Mouse (Mus musculus) left cerebral cortex, adult 11 months (tissue): ENCODE results near the gene Slc44a3.

Source experiments
- DNase-seq: peaks from one replicate; pipeline ENCODE4 v3.0.0; 2022; ENCODE audit warnings: low spot score

Slc44a3 gene

DNA sequence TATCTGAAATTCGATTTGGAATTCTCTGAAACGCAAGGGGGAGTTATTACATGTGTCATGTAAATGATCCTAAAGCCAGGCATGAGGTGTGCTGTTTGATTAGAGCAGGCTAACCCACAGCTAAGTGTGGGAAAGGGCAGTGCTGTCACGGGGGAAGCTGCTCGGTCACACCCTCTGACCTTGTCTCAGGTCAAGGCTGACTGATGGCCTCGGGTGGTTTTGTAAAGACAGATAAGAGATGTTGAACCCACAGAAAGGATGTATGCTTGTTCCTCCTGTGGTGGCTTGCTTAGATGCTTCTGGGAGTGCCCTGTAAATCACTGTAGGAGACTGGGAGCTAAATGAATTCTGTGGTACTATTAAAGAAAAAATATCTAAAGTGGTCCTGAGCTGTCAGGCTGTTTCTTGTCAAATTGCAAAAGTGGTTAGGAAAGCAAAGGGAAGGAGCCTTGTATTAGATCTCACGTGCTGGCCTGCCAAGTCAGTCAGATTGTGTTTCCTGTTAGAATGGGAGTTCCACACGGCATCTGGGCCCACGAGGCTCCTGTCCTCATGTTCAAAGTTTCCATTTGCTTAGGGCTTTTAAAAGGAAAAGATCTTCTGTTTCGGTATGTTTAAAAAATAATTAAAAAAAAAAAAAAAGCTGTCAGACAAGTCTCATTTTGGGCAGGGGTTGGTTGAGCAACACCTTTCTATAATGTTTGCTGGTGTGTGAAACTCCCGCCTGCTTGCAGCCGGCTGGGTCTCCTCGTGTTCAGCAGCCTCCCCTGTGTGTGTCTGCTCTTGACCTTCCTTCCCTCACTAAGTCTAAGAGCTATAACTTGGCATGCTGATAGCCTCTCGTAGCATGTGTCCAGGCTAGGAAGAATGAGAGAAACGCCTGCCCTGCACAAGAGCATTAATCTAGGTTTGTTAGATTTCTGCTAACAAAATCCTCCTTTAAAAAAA, 73.4 kb downstream of the Slc44a3 start:
- no peak for DNase-seq

DNA sequence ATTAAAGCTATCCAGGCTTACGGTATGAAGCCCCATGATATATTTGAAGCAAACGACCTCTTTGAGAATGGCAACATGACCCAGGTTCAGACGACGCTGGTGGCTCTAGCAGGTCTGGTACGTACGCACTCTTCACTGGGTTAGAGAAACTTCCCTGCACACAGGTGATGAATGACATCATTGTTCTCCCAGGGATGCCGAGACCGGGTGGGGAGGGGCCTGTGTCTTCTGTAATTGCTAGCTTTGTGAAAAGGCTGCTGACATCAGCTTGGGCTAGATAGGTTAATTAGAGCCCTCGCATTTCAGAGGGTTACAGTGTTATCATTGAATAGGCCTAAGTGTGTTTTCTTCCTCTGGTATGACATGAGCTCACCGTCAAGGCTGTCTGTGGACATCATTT, 80.8 kb downstream of the Slc44a3 start:
- no peak for DNase-seq

DNA sequence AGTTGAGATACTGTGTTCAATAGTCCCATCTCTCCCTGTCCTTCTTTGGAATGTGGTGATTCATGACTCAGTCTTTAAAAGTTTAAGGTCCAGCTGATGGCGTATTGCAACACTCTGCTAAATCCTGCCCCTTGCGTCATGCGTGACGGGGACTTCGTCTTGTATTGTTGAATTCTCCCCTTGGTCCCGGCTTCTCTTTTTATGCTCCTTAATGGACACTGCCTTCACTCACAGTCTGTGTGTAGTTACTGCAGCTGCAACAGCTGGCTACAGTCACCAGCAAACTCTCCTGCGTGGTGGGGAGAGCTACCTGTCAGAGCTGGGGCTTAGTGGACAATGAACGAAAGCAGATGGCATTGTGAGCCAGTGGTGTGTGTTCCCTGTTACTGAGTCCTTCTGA, 82.7 kb downstream of the Slc44a3 start:
- no peak for DNase-seq

DNA sequence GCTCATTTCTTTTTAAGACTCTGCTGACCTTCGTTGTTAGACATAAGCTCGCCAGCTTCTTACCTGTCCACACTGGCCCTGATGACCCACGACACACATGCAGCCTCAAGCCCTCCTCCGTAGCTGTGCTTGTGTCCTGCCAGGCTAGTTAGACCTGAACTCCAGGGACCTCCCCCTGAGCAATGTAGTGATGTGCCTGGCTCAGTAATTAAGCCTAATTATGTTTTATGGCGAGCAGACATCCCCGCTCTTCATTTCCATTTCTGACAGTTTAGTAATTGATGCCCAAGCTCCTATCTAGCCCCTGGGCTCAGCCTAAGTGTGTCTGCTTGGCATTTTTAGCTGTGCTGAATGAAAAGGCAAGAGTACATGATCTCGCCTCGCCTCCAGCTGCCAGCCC, 83.6 kb downstream of the Slc44a3 start:
- no peak for DNase-seq

DNA sequence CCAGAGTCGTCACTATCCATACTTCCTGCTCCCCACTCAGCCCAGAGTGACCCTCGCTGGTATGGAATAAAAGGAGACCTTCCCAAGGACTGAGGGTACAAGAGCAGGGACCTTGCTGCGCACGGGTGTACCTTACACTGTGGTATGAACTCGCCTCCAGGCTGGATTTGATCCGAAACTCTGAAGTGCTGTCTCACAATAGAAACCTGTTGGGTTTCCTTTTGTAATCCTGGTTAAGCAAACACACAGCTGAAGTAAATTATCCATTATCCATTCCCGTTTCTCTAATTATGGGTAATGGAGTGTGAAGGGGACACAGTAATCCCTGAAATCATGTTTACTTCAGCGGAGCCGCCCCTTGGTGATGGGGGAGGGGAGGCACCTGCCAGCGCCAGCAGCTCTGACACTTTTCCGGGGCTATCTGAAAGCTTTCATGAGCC, 84.2 kb downstream of the Slc44a3 start:
- DNase-seq, result no peak

DNA sequence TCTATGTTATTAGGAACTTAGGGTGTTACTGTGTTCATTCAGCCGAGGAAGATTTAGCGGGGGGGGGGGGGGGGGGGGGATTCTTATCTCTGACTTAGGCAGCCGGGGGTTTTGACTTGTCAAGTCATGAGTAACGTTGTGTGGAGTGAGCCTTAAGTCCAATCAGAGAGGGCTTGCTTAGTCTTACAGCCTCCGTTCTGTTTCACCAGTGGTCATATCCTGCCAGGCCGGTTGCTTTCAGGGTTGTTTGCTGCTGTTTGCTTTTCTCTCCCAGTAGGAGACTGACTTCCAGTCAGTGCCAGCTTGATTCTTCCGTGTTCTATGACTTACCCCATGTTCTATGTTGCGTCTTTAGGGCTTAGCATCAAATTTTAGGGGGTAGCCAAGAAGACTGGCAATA, 85.8 kb downstream of the Slc44a3 start:
- DNase-seq, result no peak

DNA sequence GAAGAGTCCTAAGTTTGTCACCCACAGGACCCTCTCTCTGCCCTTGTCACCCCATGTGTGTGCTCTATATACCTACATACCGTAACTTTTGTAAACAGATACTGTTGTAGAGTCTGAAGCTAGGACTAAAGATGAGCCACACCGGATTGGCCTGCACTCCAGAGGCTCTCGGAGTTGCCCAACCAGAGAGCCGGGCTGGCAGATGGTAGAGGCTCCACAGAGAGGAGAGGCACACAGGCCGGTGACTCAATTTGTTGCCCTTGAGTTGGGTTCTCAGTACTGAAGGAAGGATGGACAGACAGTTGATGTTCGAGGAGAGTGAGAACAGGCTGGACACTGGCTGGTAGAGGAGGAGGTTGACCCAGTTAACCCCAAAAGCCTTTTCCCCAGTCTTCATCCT, 87.8 kb downstream of the Slc44a3 start:
- no peak for DNase-seq

DNA sequence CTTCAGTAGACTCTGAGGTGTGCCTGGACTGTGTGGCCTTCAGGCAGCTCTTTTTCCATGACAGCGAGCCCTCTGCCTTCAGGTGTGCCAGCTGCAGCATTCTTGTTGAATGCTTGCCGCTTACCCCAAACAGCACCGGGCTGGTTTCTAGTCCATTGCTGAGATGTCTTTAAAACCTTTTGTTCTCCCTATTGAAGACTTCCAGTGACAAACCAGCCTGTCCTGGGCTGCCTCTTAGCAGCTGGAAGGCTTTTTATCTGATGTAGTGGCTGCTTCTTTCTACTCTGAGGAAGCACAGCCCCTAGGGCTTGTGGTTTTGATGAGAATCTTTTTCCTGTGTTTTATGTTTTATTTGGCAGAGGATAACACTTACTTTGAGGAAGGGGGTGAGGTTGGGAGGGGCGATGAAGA, 88.3 kb downstream of the Slc44a3 start:
- no peak for DNase-seq

DNA sequence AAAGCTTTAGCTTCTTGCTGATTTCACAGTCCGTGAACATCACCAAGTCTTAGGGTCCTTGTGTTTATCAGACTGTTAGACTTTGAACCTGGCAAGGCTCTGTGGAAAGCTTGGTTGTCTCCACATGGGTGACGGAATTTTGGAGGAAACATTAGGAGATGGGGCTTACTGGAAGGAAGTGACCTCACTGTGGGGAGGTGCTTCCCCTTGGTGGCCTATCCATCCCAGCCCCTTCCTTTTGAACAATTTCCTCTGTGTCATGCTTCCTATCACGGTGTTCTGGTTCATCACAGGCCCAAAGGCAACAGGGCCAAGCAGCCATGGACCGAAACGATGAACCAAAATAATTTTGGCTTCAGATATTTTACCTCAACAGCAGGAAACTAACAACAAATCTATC, 89.9 kb downstream of the Slc44a3 start:
- no peak for DNase-seq

DNA sequence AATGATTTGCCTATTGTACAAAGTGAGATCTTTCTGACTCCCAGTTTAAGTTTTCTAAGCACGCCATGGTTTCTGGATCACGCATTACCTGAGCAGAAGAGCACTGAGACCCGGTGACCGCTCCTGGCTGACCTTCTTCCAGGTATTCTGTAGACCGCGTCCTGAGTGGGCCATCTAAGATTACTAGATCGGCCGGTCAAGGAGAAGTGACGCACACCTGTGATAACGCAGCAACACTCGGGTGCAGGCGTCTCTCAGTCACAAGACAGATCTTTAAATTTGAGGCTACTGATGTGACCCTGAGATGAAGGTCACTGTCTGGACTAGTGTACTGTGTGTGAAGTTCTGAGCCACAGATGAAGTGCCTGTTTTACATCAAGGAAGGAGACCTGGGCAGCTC, 90.7 kb downstream of the Slc44a3 start:
- DNase-seq, result no peak

DNA sequence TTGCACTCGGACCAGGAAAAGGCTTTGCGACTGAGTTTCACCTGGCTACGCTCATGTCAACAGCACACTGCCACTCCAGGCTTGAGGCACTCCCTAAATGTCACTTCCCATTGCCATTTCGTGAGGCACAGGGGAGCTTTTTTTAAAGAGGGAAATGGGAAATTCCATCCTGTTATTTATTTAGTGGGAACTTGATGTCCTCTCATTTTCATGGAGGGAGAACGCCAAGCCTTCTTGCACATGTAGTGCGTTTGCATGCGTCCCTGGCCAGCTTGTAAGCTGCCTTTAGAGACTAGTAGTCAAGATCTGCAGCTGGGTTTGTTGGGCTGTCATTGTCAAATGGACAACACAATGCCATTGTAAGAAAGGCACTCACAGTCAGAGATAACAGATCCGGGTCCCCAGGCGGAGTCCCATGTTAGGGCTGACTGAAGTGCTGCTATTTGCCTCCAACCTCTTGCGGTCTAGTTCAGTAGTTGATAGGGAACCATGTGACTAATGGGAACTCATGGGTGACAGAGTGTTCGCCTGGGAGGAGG, 92.5 kb downstream of the Slc44a3 start:
- no peak for DNase-seq

DNA sequence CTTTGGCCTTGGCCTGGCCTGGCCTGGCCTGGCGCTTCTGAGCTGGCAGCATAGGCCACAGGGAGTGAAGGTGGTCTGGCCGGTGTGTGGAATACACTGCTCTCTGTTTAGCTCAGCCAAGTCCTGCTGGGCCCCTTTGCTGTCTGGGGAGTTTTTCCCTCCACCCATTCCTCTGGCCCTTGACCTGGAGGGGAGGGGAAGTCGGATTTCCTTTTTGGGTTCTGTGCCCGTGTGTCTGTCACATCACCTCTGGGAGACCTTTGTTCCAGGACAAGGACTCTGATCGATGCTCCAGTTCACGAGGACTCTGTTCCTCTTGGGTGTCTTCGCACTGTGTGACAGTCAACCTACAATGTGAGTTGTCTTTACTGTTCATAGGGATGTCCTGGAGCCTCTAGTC, 94.2 kb downstream of the Slc44a3 start:
- DNase-seq, result no peak

DNA sequence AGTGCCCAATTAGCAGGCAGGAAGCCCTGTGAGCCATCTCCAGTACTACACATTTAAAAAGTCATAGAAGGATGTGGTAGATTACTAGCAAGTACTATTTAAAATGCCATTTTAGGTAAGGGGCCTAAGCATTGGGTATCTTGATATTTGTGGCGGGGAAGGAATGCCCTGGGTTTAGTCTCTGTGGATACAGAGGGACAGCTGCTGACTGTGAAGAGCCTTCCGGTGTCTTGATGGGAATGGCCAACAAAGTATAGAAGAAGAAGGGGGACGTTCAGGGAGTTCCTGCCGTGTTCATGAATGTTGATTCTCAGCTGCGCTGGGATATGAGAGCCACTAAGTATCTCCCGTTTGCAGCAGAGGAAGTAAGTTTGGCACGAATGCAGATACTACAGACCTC, 95.1 kb downstream of the Slc44a3 start:
- DNase-seq, result no peak

DNA sequence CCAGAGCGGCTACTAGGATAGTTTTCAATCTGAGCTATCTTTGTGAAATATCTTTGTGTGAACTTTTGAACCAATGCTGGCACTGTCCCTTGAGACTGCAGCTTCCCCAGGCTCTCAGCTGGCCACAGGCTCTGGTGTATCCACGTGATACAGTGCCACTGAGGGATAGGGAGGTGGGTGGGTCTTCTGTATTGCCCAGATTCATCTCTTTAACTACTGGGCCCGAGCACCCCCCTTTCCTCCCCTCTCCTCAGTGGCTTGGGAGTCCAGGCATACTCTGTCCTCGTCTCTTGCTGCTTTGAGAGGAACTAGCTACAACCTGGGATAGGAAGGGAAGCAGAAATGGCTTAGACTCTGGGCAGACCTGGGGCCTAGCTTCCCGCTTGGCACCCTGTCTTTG, 96.9 kb downstream of the Slc44a3 start:
- no peak for DNase-seq

DNA sequence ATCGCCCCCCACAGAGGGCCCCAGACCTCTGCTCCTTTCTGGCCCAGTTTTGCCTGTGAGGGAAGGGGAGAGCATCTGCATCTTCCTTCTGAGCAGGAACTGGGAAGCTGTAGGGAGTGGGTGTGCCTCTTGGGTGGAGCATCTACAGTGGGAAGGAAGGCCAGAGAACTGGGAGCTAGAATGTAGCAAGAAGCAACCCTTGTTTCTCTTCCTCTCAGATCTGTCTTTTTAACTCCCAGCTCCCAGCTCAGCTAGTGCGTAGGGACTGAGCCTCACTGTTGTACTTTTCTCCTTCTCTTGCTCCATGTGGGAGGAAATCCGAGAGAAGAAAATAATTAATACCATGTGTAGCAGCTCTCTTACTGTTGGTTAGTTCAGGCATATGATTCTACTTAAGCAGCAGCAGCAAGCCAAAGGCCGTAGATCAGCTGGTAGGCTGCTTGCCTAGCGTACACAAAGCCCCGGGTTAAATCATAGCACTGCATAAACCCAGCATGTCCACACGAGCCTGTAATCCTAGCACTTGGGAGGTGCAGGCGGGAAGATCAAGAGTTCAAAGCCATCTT, 98.2 kb downstream of the Slc44a3 start:
- no peak for DNase-seq

DNA sequence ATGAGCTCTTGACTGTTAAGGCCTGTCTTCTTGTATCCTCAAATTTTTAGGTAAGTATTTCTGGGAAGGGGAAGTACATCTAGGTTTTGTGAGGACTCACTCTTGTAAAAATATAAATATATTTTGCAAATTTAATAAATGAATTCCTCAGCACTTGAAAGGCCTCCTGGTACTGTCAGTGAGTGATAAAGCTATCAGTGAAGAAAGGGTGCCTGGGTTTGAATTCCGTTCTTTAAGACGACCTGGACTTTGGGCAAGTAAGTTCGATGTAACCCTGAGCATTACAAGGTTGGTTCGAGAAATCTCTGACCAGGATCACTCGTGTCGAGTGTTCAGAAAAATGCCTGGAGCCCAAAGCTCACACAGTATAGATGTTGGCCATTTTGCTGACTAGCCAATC, 98.8 kb downstream of the Slc44a3 start:
- no peak for DNase-seq

DNA sequence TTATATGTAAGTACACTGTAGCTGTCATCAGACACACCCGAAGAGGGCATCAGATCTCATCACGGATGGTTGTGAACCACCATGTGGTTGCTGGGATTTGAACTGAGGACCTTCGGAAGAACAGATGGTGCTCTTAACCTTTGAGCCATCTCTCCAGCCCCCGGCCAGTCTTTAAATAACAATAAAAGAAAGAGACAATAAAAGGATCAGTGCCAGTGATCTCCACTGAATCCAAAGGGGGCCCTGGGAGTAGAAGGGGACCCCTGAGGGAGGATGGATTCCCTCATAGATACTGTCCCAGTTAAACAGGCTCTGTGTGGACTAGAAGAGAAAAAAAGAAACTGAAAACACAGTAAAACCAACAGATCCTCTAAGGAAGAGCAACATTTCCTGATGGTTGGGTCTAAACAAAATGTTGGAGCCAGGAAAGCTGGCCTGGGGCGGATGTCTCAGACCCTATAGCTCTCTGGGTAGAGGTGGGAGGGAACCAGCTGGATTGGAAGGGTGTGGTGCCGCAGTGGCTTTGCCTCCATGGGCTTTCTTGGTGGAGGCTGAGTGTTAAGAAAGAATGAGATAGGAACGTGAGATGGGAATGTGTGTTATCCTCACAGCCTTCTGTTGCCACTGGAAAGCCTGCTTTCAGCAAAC, 101.8 kb downstream of the Slc44a3 start:
- no peak for DNase-seq

DNA sequence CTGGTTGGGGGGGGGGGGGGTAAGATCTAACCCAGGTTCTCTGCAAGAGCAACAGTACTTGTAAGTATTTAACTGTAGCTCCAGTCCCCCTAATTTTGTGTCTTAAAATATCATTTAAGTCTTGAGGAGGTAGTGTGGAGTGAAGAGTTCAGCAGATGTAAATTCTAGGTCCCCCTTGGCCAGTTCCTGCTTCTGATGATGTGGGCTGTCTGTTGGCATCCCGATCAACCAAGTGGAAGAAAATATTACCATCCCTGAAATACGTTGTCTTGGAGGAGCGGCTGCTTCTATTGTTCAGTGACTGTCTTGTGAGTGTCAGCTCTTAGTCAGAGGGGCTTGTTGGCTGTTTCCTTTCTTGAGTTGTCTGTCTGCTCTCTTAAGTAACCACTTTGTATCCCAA, 102.7 kb downstream of the Slc44a3 start:
- no peak for DNase-seq

DNA sequence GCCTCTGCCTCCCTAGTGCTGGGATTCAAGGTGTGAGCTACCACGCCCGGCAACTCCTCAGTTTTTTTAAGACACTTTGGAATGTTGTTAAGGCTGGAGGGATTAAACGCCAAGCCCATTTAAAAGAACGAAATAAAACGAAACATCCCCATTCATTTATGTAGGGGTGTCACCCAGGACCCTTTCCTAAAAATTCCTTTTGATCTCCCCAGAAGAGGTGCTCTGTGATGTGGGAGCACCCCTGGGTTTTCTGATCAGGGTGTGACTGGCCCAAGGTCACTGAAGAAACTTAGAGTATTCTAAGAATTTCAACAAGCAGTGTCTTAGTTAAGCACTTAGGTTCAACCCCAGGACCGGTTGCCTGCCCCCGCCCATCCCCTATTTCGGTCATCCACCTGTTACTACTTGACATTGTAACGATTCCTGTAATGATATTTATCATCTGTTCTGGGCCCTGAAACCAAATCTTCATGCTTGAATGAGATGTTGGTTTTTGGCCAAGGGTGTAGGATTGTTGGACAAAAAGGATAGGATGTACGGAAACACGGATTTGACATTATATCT, 103.4 kb downstream of the Slc44a3 start:
- DNase-seq, result no peak

DNA sequence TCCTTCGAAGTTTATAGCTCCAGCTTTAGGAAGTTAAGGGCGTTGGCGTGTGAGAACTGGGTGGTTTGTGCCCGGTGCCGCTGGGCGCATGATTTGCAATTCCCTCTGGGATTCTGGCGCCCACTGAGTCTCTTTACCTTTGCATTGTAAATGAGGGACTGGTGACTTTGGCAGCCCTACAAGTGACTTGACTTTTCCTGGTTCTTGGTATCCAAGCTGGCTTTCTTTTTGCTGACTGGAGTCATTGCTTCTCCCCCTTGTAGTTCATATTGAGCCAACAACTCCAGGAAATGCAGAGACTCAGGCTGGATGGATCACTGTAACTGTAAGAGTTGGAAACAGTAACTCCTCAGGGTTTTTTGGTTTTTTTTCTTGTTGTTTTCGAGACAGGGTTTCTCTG, 104.0 kb downstream of the Slc44a3 start:
- no peak for DNase-seq

DNA sequence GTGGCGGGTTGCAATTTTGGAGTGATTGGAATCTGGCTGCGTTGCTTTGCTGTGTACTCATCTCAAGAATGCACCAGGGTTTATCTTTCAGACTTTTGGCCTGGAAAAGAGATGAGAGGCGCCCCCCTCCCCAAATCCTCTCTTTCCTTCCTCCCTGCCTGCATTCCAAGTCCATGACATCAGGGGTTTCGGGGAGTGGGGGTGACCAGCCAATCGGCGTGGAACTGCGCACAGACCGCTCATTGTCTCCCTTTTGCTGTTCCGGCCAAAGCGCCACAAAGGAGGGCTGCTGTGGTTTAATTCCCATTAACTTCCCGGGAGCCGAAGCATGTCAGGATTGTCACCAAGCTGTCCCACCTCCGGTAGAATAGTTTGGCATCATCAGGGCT, 104.7 kb downstream of the Slc44a3 start:
- DNase-seq, result peak; percentile 31

DNA sequence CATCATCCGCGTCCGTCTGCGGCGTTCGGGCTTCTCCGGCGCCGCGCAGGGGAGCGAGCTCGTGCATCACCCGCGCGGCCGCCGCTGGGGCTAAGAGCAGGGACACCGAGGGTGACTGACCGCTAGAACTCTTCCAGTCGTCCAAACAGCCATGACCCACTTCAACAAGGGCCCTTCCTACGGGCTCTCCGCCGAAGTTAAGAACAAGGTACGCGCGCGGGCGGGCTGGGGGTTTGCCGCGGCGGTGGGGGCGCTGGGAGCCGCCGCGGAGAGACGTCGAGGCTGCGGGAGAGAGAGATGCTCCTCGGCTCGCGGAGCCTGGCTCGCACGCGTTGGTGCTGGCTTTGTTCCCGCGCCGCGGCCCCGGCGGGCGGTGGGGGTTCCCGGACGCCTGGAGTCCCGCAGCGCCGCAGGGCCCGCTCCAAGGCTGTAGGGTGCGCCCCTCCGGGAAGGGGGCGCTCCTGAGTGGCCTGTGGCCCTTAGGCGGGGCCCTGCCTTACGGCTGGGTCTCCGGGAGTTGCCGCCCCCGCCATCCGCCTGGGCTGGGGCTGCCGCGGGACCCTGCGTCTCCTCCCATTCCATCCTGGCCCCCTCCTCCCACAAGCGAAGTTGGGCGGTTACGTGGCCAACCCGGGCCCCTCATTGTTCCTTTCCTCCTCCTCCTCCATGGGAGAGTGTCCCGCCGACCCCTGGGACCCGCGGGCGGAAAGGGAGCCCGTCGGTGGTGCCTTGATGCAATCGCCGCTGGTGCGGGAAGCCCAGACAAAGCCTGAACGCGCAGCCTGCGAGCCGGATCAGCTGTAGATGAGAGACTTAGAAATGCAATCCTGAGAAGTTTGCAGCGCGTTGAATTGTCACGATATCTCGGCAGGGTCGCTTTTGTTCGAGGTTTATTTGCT, 105.3 kb downstream of the Slc44a3 start:
- peak; percentile 63 for DNase-seq
